Mouse (Mus musculus) E14TG2a.4 (cell line): Measurements from ENCODE around the gene Snx5.

Source experiments
- CTCF ChIP-seq: conservative IDR thresholded peaks from 2 replicates; pipeline ENCODE4 v1.5.1; 2014; ENCODE audit warnings: low read length
- POU5F1 ChIP-seq: IDR thresholded peaks from 2 replicates; pipeline ENCODE4 v1.6.1; 2014; ENCODE audit warnings: low read length, borderline replicate concordance

DNA sequence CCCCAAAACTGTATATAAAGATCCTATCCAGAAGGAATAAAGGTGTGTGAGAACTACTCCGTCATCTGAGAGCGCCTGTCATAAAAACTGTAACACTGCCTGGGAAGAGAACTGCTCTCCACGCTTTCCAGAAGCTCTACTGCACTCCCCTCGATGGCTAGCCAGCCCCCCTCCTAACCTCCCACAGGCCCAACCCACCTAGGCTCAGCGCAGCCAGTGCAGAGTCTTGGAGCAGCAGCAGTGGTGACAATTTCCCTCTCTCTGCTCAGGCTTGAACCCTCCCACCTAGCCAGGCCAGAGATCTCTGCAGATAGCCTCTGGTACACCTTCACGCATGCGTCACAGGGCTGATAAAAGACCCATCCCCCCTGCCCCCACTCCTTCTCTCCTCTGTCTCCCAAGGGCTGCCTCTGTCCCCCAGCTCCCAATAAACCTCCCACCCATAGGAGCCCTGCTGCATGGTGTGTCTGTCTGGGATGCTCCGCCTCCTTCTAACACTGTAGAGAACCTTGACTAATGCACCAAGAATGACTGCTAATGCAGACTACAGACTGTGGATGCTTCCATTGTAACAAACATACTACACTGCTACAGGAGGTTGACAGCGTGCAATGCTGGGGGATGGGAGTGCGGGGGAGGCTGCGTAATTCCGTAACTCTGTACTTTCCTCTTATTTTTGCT is 43.7 kb downstream of the Snx5 start:
- TF ChIP-seq POU5F1 (no peak), CTCF (no peak)
